Mouse (Mus musculus) forebrain, embryonic 16.5 days (tissue): ENCODE results near the gene Rcor1. TPM values are rescaled to one million over a fixed set of nuclear protein-coding genes. Genes with fewer than 3 reads are reported as not detected.

Source experiments
- ATAC-seq: fragments of 200-750 bp; cut with Nextera tagmentation; 2 replicates; pipeline ENCODE4 v1.8.0; 2017; ENCODE audit warnings: mild to moderate bottlenecking, moderate library complexity
- H3K27ac ChIP-seq: fragments of 300-500 bp; sonication (generic); 2 replicates; pipeline ENCODE4 v1.5.1; 2014; ENCODE audit warnings: low read length, control low read depth
- H3K27me3 ChIP-seq: fragments of 300-500 bp; sonication (generic); replicated peaks from 2 replicates; pipeline ENCODE4 v1.6.1; 2014; ENCODE audit warnings: low read length; ENCODE audit not compliant: control insufficient read depth, insufficient read depth
- H3K36me3 ChIP-seq: fragments of 300-500 bp; sonication (generic); 2 replicates; pipeline ENCODE4 v1.6.1; 2014; ENCODE audit not compliant: control insufficient read depth, insufficient read depth
- H3K4me1 ChIP-seq: fragments of 300-500 bp; sonication (generic); replicated peaks from 2 replicates; pipeline ENCODE4 v1.6.1; 2014; ENCODE audit warnings: low read length; ENCODE audit not compliant: control insufficient read depth, insufficient read depth
- H3K4me2 ChIP-seq: fragments of 300-500 bp; sonication (generic); 2 replicates; pipeline ENCODE4 v1.6.1; 2014; ENCODE audit warnings: mild to moderate bottlenecking, low read length, control low read depth
- H3K4me3 ChIP-seq: fragments of 300-500 bp; sonication (generic); replicated peaks from 2 replicates; pipeline ENCODE4 v1.5.1; 2014; ENCODE audit warnings: mild to moderate bottlenecking, low read length, control low read depth
- H3K9ac ChIP-seq: fragments of 300-500 bp; sonication (generic); replicated peaks from 2 replicates; pipeline ENCODE4 v1.6.1; 2014; ENCODE audit warnings: low read depth, low read length, control low read depth
- H3K9me3 ChIP-seq: fragments of 300-500 bp; sonication (generic); 2 replicates; pipeline ENCODE4 v1.6.1; 2016; ENCODE audit warnings: low read length; ENCODE audit not compliant: control insufficient read depth
- WGBS: fragments of 180-500 bp; shearing (Covaris S2); extraction: QIAGEN DNeasy Blood & Tissue Kit; methylation state at CpG from one replicate; pipeline ENCODE4 v1.1.7; 2014; 5-methylcytosine and 5-hydroxymethylcytosine counted together
- polyA plus RNA-seq: library from polyadenylated mRNA; unstranded; fragments of >200 nt; fragmentation: Nextera tagmentation; extraction: Ambion mirVana; gene quantifications from 2 replicates; pipeline ENCODE4 v1.2.1, GENCODE M21; 2015

Rcor1 gene
- polyA plus RNA-seq, 1 experiment from 2014 or later: 7.6 TPM

- WGBS: 91% methylated on average over 11 of the region's 11 CpGs
- no peak overlapping the region for H3K27ac ChIP-seq
- H3K4me3 ChIP-seq: no peak overlapping the region
Measured at GRCm38 (mm10) chr12:111018068-111018467, 21.1 kb upstream of the Rcor1 start.

DNA sequence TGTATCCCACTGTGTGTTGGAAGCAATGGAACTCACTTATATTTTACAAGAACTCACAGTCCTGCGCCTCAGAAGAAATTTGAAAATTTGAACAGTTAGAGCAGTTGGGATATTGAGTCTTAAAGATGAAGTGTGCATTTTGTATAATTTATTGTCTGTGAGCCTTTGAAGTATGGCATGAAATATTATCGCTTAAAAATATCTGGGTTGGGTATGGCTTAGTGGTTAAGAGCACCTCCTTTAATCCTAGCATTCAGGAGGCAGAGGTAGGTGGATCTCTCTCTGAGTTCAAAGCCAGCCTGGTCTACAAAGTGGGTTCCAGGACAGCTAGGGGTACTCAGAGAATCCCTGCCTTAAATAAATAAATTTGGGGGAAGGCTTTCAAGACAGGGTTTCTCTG is 20.1 kb upstream of the Rcor1 start:
- H3K27me3 ChIP-seq: no peaks in the 10 kb centered on the region
- H3K9ac ChIP-seq: no peak overlapping the region
- no peak overlapping the region for H3K27ac ChIP-seq
- H3K4me2 ChIP-seq: no peak overlapping the region
- whole genome bisulfite sequencing: 90% methylated on average over 2 of the region's 2 CpGs
- H3K36me3 ChIP-seq: no peaks in the 10 kb centered on the region
- no peaks in the 10 kb centered on the region for H3K4me1 ChIP-seq
- ATAC-seq: no peak
- H3K9me3 ChIP-seq: no peaks in the 10 kb centered on the region
- H3K4me3 ChIP-seq: no peak overlapping the region

More at GRCm38 (mm10) chr12:111018068-111018467, 21.1 kb upstream of the Rcor1 start:
- Histone ChIP-seq H3K4me2 (no peak overlapping the region), H3K9me3 (no peaks in the 10 kb centered on the region), H3K36me3 (no peaks in the 10 kb centered on the region), H3K4me1 (no peaks in the 10 kb centered on the region), H3K9ac (no peak overlapping the region), H3K27me3 (no peaks in the 10 kb centered on the region)
- ATAC-seq: no peak

DNA sequence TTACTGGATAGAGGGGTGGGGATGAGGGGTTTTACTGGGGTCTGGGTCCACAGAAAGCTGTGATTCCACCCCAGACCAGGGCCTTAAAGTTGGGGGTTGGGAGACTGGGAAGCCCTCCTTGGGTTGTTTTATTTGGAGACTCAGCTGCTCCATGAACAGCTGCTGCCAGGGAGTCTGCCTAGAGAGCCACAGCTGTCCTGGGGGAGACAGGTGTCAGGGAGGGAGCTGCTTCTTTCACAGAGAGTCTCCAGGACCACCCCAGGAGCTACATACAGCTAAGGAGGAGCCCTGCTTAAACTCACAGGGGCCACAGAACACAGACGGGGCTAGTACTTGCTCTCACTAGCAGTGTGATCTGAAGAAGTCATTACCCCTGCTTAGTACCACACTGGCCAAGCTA is 18.0 kb upstream of the Rcor1 start:
- H3K9ac ChIP-seq: no peak overlapping the region
- H3K4me3 ChIP-seq: no peak overlapping the region
- ATAC-seq: no peak

DNA sequence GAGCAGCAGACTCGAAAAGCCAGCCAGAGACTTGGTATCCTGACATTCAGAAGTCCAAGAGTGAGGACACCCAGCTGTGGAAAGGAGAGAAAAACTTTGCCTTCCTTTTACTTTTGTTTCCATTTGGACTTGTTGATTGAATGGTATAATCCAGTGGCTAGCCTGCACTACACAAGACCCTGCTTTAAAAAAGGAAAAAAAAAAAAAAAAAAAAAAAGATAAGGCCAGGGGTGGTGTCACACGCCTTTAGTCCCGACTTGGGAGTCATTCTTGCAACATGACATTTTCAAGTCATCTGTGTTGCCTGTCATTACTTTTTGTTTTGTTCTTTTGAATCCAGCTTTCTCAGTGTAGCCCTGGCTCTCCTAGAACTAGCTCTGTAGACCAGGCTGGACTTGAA is 17.6 kb upstream of the Rcor1 start:
- Histone ChIP-seq H3K4me3 (no peak overlapping the region), H3K36me3 (no peaks in the 10 kb centered on the region)

More for the DNA sequence above, 18.0 kb upstream of the Rcor1 start:
- 24% methylated on average over 1 of the region's 1 CpGs for WGBS
- H3K36me3 ChIP-seq: no peaks in the 10 kb centered on the region
- H3K27ac ChIP-seq: no peak overlapping the region
- H3K4me1 ChIP-seq: no peaks in the 10 kb centered on the region
- H3K9me3 ChIP-seq: no peaks in the 10 kb centered on the region
- no peak overlapping the region for H3K4me2 ChIP-seq
- H3K27me3 ChIP-seq: no peaks in the 10 kb centered on the region

GRCm38 (mm10) chr12:111028176-111029167 is 10.7 kb upstream of the Rcor1 start:
- H3K4me1 ChIP-seq: no peaks in the 10 kb centered on the region
- H3K4me2 ChIP-seq: no peak overlapping the region
- 72% methylated on average over 19 of the region's 19 CpGs for WGBS
- no peaks in the 10 kb centered on the region for H3K27me3 ChIP-seq
- no peak overlapping the region for H3K4me3 ChIP-seq
- no peak for ATAC-seq
- no peaks in the 10 kb centered on the region for H3K9me3 ChIP-seq
- H3K27ac ChIP-seq: no peak overlapping the region
- no peak overlapping the region for H3K9ac ChIP-seq
- H3K36me3 ChIP-seq: no peaks in the 10 kb centered on the region

More for the DNA sequence above, 17.6 kb upstream of the Rcor1 start:
- Histone ChIP-seq H3K27me3 (no peaks in the 10 kb centered on the region), H3K9me3 (no peaks in the 10 kb centered on the region), H3K27ac (no peak overlapping the region), H3K4me2 (no peak overlapping the region), H3K4me1 (no peaks in the 10 kb centered on the region), H3K9ac (no peak overlapping the region)
- no peak for ATAC-seq
- 64% methylated on average over 3 of the region's 3 CpGs for WGBS

DNA sequence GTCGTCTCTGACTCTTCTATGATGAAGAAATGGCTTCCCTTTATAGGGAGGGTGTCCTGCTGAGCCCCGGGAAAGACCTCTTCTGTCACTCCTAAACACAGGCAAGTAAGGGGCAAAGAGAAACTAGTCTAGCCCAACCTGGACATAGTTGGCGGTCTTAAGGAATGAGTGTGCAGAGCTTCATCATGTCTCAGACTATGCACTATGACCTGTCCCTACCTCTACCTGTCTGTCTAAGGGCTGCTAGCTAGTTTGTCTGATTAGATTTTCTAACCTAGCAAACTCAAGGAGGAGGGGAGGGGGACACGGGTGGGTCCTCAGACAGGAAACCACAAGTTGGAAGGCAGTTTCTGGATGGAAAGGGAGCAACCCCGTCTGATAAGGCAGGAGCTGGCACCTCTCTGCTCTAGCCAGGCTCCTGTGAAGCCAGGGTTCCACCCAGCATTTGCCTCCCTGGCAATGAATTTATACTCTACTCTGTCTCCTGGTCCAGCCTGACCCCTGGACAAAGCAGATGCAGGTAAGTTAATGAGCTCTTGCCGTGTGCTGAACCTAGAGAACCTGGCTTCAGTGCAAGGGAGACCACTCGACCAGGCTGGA is 9.8 kb upstream of the Rcor1 start:
- Histone ChIP-seq H3K4me3 (no peak overlapping the region), H3K36me3 (no peaks in the 10 kb centered on the region), H3K9me3 (no peaks in the 10 kb centered on the region), H3K9ac (no peak overlapping the region), H3K27me3 (no peaks in the 10 kb centered on the region), H3K4me1 (no peaks in the 10 kb centered on the region), H3K4me2 (no peak overlapping the region), H3K27ac (no peak overlapping the region)
- ATAC-seq: no peak
- WGBS: 73% methylated on average over 7 of the region's 7 CpGs

DNA sequence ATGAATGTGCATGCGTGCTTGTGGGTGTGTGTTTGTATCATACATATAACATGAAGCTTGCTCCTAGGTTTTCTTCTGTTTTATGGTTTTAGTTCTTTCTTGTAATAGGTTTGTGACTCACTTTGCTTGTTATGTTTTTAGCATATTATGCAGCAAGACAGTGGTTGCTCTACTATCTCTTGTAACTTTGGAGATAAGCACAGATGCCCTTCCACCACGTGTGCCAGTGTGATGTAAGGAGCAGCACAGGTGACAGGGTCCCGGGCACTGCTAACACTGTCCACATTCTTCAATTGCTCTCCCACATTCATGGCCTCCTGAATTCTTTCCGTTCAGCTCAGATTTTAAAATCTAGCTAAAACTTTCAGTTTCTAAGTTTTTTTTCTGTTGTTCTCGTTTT is 6.3 kb upstream of the Rcor1 start:
- 86% methylated on average over 5 of the region's 5 CpGs for WGBS
- ATAC-seq: no peak
- H3K9ac ChIP-seq: no peak overlapping the region
- no peak overlapping the region for H3K27ac ChIP-seq
- H3K4me1 ChIP-seq: peaks cover 4% of the 10 kb centered on the region
- H3K4me3 ChIP-seq: no peak overlapping the region
- H3K36me3 ChIP-seq: no peaks in the 10 kb centered on the region
- H3K4me2 ChIP-seq: no peak overlapping the region
- no peaks in the 10 kb centered on the region for H3K9me3 ChIP-seq
- no peaks in the 10 kb centered on the region for H3K27me3 ChIP-seq

DNA sequence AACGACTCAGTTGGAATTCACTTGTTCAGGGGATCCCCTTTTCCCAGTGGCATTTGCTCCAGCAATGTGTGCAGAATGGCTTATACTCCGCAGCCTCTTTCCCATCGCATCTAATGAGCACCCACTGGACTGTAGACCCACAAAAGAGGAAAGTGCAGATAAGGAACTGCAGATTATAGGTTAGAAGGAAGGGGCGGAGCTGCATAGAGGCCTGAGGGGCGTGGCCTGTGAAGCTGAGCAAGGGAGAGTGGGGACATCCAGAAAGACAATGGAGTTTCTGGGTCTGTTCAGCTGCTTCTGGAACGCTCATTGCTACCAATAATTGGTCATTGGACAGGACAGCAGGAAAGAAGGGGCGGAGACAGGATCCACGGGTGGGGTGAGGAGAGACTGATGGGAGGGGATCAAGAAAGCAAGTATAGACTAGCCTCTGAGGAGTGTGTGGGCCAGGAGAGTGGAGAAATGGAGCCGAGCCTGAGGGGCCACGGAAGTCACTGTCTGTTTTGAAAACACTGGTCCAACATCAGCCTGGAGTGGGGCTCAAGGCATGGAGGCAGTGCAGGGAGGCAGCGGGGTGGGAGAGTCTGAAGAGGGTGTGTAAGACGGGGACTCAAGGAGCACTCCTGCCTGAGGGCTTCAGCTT is 3.8 kb upstream of the Rcor1 start:
- H3K4me3 ChIP-seq: no peak overlapping the region
- H3K4me2 ChIP-seq: no peak overlapping the region
- peaks cover 7% of the 10 kb centered on the region for H3K4me1 ChIP-seq
- no peaks in the 10 kb centered on the region for H3K9me3 ChIP-seq
- no peak for ATAC-seq
- no peak overlapping the region for H3K27ac ChIP-seq
- no peak overlapping the region for H3K9ac ChIP-seq
- H3K27me3 ChIP-seq: no peaks in the 10 kb centered on the region
- WGBS: 58% methylated on average over 12 of the region's 12 CpGs
- H3K36me3 ChIP-seq: no peaks in the 10 kb centered on the region

GRCm38 (mm10) chr12:111036198-111036775 is 2.9 kb upstream of the Rcor1 start:
- no peaks in the 10 kb centered on the region for H3K36me3 ChIP-seq
- H3K9me3 ChIP-seq: no peaks in the 10 kb centered on the region
- H3K4me3 ChIP-seq: no peak overlapping the region
- H3K27me3 ChIP-seq: no peaks in the 10 kb centered on the region
- no peak overlapping the region for H3K4me2 ChIP-seq
- H3K4me1 ChIP-seq: peaks cover 15% of the 10 kb centered on the region
- no peak overlapping the region for H3K9ac ChIP-seq
- no peak for ATAC-seq
- no peak overlapping the region for H3K27ac ChIP-seq
